Comparison of ENCODE assay signal across 8 mouse cellular contexts in genomic region chr19:45007425-45008191, GRCm38 (mm10). TPM values are rescaled to one million over a fixed set of nuclear protein-coding genes. Genes with fewer than 3 reads are reported as not detected.
DNase-seq lines count a peak whose midpoint lies in the region; ATAC-seq and TF ChIP-seq lines count a peak whose summit lies in the region.

No protein-coding gene starts in this region.

- WGBS in heart, embryonic 15.5 days: 77% methylated on average over 20 of the region's 20 CpGs
- 91% methylated on average over 20 of the region's 20 CpGs for WGBS in embryonic facial prominence, embryonic 14.5 days
- WGBS in kidney, embryonic 15.5 days: 87% methylated on average over 20 of the region's 20 CpGs
- 93% methylated on average over 20 of the region's 20 CpGs for WGBS in midbrain, postnatal 0 days

- peaks cover 34% of the 10 kb centered on the region for H3K4me1 ChIP-seq in heart, embryonic 15.5 days (replicated peaks)
- H3K4me1 ChIP-seq in embryonic facial prominence, embryonic 14.5 days (ENCODE audit: control insufficient read depth, insufficient read depth, low read length): peaks cover 13% of the 10 kb centered on the region
- H3K4me1 ChIP-seq in kidney, embryonic 15.5 days: peaks cover 45% of the 10 kb centered on the region
- peaks cover 11% of the 10 kb centered on the region; the same call in 1 of the 2 replicates for H3K4me1 ChIP-seq in midbrain, postnatal 0 days (ENCODE audit: insufficient read depth, low read length)

- H3K27ac ChIP-seq in heart, embryonic 15.5 days: peak overlapping the region; percentile 87
- no peak overlapping the region for H3K27ac ChIP-seq in embryonic facial prominence, embryonic 14.5 days (replicated peaks; ENCODE audit: low read depth, low read length)
- H3K27ac ChIP-seq in kidney, embryonic 15.5 days: no peak overlapping the region
- H3K27ac ChIP-seq in midbrain, postnatal 0 days (ENCODE audit: low read depth, low read length): no peak overlapping the region

- no peak for ATAC-seq in heart, embryonic 15.5 days (replicated peaks; ENCODE audit: insufficient number of reproducible peaks, insufficient read depth, low FRiP score, low read depth)
- no peak for ATAC-seq in embryonic facial prominence, embryonic 14.5 days (ENCODE audit: low read depth)
- ATAC-seq in kidney, embryonic 15.5 days (replicated peaks; ENCODE audit: low FRiP score): no peak
- ATAC-seq in midbrain, postnatal 0 days (ENCODE audit: low FRiP score): no peak

- peak overlapping the region; percentile 85 for H3K9ac ChIP-seq in heart, embryonic 15.5 days
- peak overlapping the region; percentile 82 for H3K9ac ChIP-seq in embryonic facial prominence, embryonic 14.5 days (ENCODE audit: low read depth, low read length)
- peak overlapping the region; percentile 71 for H3K9ac ChIP-seq in kidney, embryonic 15.5 days
- peak overlapping the region; percentile 75 for H3K9ac ChIP-seq in midbrain, postnatal 0 days (replicated peaks; ENCODE audit: low read length, poor library complexity, severe bottlenecking)

- H3K4me2 ChIP-seq in heart, embryonic 15.5 days: peak overlapping the region; percentile 88
- peak overlapping the region; percentile 95 for H3K4me2 ChIP-seq in embryonic facial prominence, embryonic 14.5 days (ENCODE audit: low read depth, low read length)
- peak overlapping the region; percentile 89 for H3K4me2 ChIP-seq in kidney, embryonic 15.5 days
- peak overlapping the region; percentile 89 for H3K4me2 ChIP-seq in midbrain, postnatal 0 days (ENCODE audit: low read depth, low read length, poor library complexity, severe bottlenecking)

- DNase-seq in heart, adult 8-10 months (ENCODE audit: low spot score): no peak
- DNase-seq in embryonic facial prominence, embryonic 14.5 days (ENCODE audit: low spot score): no peak
- no peak for DNase-seq in midbrain, postnatal 0 days (ENCODE audit: low spot score)
- no peak for DNase-seq in T-cell, adult 2 months (ENCODE audit: low spot score)
- no peak for DNase-seq in right cerebral cortex, postnatal 14 days
- DNase-seq in embryo, embryonic 9.5 days (ENCODE audit: extremely low spot score): no peak

- no peaks in the 10 kb centered on the region for H3K9me3 ChIP-seq in heart, embryonic 15.5 days (replicated peaks)
- H3K9me3 ChIP-seq in embryonic facial prominence, embryonic 14.5 days (ENCODE audit: control insufficient read depth, low read length): no peaks in the 10 kb centered on the region
- H3K9me3 ChIP-seq in kidney, embryonic 15.5 days (replicated peaks): no peaks in the 10 kb centered on the region
- no peaks in the 10 kb centered on the region for H3K9me3 ChIP-seq in midbrain, postnatal 0 days (ENCODE audit: low read length)

- peak overlapping the region; percentile 97 for H3K4me3 ChIP-seq in heart, embryonic 15.5 days
- peak overlapping the region; percentile 90 for H3K4me3 ChIP-seq in embryonic facial prominence, embryonic 14.5 days (ENCODE audit: low read depth, low read length)
- peak overlapping the region; percentile 89 for H3K4me3 ChIP-seq in kidney, embryonic 15.5 days (replicated peaks)
- H3K4me3 ChIP-seq in midbrain, postnatal 0 days (ENCODE audit: low read depth, low read length): peak overlapping the region; percentile 68; the same call in 1 of the 2 replicates

- peaks cover 42% of the 10 kb centered on the region for H3K36me3 ChIP-seq in heart, embryonic 15.5 days
- peaks cover 55% of the 10 kb centered on the region for H3K36me3 ChIP-seq in embryonic facial prominence, embryonic 14.5 days (ENCODE audit: control insufficient read depth, insufficient read depth, low read length)
- H3K36me3 ChIP-seq in kidney, embryonic 15.5 days: peaks cover 70% of the 10 kb centered on the region
- H3K36me3 ChIP-seq in midbrain, postnatal 0 days (ENCODE audit: insufficient read depth, low read length): peaks cover 25% of the 10 kb centered on the region

- no peak for TF ChIP-seq CTCF in midbrain, postnatal 0 days (IDR thresholded peaks at IDR 0.05)

- H3K27me3 ChIP-seq in heart, embryonic 15.5 days: no peaks in the 10 kb centered on the region
- H3K27me3 ChIP-seq in embryonic facial prominence, embryonic 14.5 days (replicated peaks; ENCODE audit: control insufficient read depth, insufficient read depth, low read length): no peaks in the 10 kb centered on the region
- H3K27me3 ChIP-seq in kidney, embryonic 15.5 days: no peaks in the 10 kb centered on the region
- no peaks in the 10 kb centered on the region for H3K27me3 ChIP-seq in midbrain, postnatal 0 days (ENCODE audit: insufficient read depth, low read length)

RNA-seq across cellular contexts. Expression of gene Mrpl43, which starts 1.4 kb away (rescaled TPM):
- polyA plus RNA-seq in heart, embryonic 15.5 days (2015; fragmentation: Nextera tagmentation; extraction: Ambion mirVana): 60.2 and 60.7 TPM in 2 replicates
- total RNA-seq in heart, adult 8-10 months (2022): 10 to 100 TPM; 43.9 to 59.9 (median 54.3) TPM
- 47.4 and 49.2 TPM in 2 replicates for polyA plus RNA-seq in embryonic facial prominence, embryonic 14.5 days (2014; fragmentation: Nextera tagmentation; extraction: Ambion mirVana)
- 71.9 and 73.5 TPM in 2 replicates for polyA plus RNA-seq in kidney, embryonic 15.5 days (2015; fragmentation: Nextera tagmentation; extraction: Ambion mirVana)
- 55.7 and 87.6 TPM in 2 replicates for total RNA-seq in midbrain, postnatal 0 days (2014; rRNA removed)
- 98.8 and 105 TPM in 2 replicates for polyA plus RNA-seq in midbrain, postnatal 0 days (2015; fragmentation: Nextera tagmentation; extraction: Ambion mirVana)

RNA-seq across cellular contexts. Expression of gene Twnk, which starts 2.1 kb away (rescaled TPM):
- polyA plus RNA-seq in heart, embryonic 15.5 days (2015; fragmentation: Nextera tagmentation; extraction: Ambion mirVana): 19.4 TPM in 2 replicates
- 10 to 100 TPM; 30.6 to 34.6 (median 31.4) TPM for total RNA-seq in heart, adult 8-10 months (2022)
- polyA plus RNA-seq in embryonic facial prominence, embryonic 14.5 days (2014; fragmentation: Nextera tagmentation; extraction: Ambion mirVana): 10.5 and 11.2 TPM in 2 replicates
- 29.4 and 29.7 TPM in 2 replicates for polyA plus RNA-seq in kidney, embryonic 15.5 days (2015; fragmentation: Nextera tagmentation; extraction: Ambion mirVana)
- total RNA-seq in midbrain, postnatal 0 days (2014; rRNA removed): 6.1 and 6.4 TPM in 2 replicates
- 6.8 and 7.1 TPM in 2 replicates for polyA plus RNA-seq in midbrain, postnatal 0 days (2015; fragmentation: Nextera tagmentation; extraction: Ambion mirVana)

RNA-seq across cellular contexts. Expression of gene Lzts2, which starts 6.6 kb away (rescaled TPM):
- polyA plus RNA-seq in heart, embryonic 15.5 days (2015; fragmentation: Nextera tagmentation; extraction: Ambion mirVana): 44.5 and 56.9 TPM in 2 replicates
- total RNA-seq in heart, adult 8-10 months (2022): 10 to 100 TPM; 53.9 to 70.5 (median 63.8) TPM
- polyA plus RNA-seq in embryonic facial prominence, embryonic 14.5 days (2014; fragmentation: Nextera tagmentation; extraction: Ambion mirVana): 51.2 and 56.1 TPM in 2 replicates
- polyA plus RNA-seq in kidney, embryonic 15.5 days (2015; fragmentation: Nextera tagmentation; extraction: Ambion mirVana): 66.6 and 72.8 TPM in 2 replicates
- 32.8 and 40.4 TPM in 2 replicates for total RNA-seq in midbrain, postnatal 0 days (2014; rRNA removed)
- polyA plus RNA-seq in midbrain, postnatal 0 days (2015; fragmentation: Nextera tagmentation; extraction: Ambion mirVana): 12.9 TPM in 2 replicates

RNA-seq across cellular contexts. Expression of gene Sema4g, which starts 18.7 kb away (rescaled TPM):
- polyA plus RNA-seq in heart, embryonic 15.5 days (2015; fragmentation: Nextera tagmentation; extraction: Ambion mirVana): 0.50 and 1.1 TPM in 2 replicates
- under 1 TPM in 3 of 4 experiments, not detected in 1; 0.25 to 0.46 (median 0.44) TPM for total RNA-seq in heart, adult 8-10 months (2022)
- polyA plus RNA-seq in embryonic facial prominence, embryonic 14.5 days (2014; fragmentation: Nextera tagmentation; extraction: Ambion mirVana): 2.9 and 4.3 TPM in 2 replicates
- 5.3 and 6.5 TPM in 2 replicates for polyA plus RNA-seq in kidney, embryonic 15.5 days (2015; fragmentation: Nextera tagmentation; extraction: Ambion mirVana)
- 63.2 and 74.8 TPM in 2 replicates for total RNA-seq in midbrain, postnatal 0 days (2014; rRNA removed)
- polyA plus RNA-seq in midbrain, postnatal 0 days (2015; fragmentation: Nextera tagmentation; extraction: Ambion mirVana): 17.5 and 18.7 TPM in 2 replicates

RNA-seq across cellular contexts. Expression of gene Pdzd7, which starts 37.9 kb away (rescaled TPM):
- polyA plus RNA-seq in heart, embryonic 15.5 days (2015; fragmentation: Nextera tagmentation; extraction: Ambion mirVana): 0.11 and 0.16 TPM in 2 replicates
- under 1 TPM in 1 of 4 experiments, not detected in 3; 0.46 TPM for total RNA-seq in heart, adult 8-10 months (2022)
- polyA plus RNA-seq in embryonic facial prominence, embryonic 14.5 days (2014; fragmentation: Nextera tagmentation; extraction: Ambion mirVana): 0.32 and 0.67 TPM in 2 replicates
- 0.78 and 1.1 TPM in 2 replicates for polyA plus RNA-seq in kidney, embryonic 15.5 days (2015; fragmentation: Nextera tagmentation; extraction: Ambion mirVana)
- total RNA-seq in midbrain, postnatal 0 days (2014; rRNA removed): 5.9 and 7.2 TPM in 2 replicates
- 2.9 and 3.4 TPM in 2 replicates for polyA plus RNA-seq in midbrain, postnatal 0 days (2015; fragmentation: Nextera tagmentation; extraction: Ambion mirVana)
